Mouse (Mus musculus) small intestine, adult 2 months (tissue): Measurements from ENCODE around the gene Cchcr1. TPM values are rescaled to one million over a fixed set of nuclear protein-coding genes. Genes with fewer than 3 reads are reported as not detected.
A peak's percentile ranks its signal among the peaks of the same experiment; 100 is the strongest.

Experiments
- H3K27ac ChIP-seq: fragments of 200-500 bp; 2 replicates; pipeline ENCODE4 v1.5.1; 2012; ENCODE audit warnings: low read depth, low read length, control low read depth, inconsistent platforms; ENCODE audit not compliant: insufficient read depth
- H3K27me3 ChIP-seq: fragments of 200-500 bp; 2 replicates; pipeline ENCODE4 v1.6.1; 2012; ENCODE audit warnings: mild to moderate bottlenecking, moderate library complexity, low read length, inconsistent platforms; ENCODE audit not compliant: control insufficient read depth, insufficient read depth
- H3K36me3 ChIP-seq: fragments of 200-500 bp; 2 replicates; pipeline ENCODE4 v1.6.1; 2012; ENCODE audit warnings: mild to moderate bottlenecking, low read length, control low read depth, inconsistent platforms; ENCODE audit not compliant: control insufficient read depth, insufficient read depth
- H3K4me1 ChIP-seq: fragments of 200-500 bp; 2 replicates; pipeline ENCODE4 v1.6.1; 2012; ENCODE audit warnings: low read length, inconsistent platforms, mixed read lengths; ENCODE audit not compliant: control insufficient read depth, insufficient read depth, insufficient read length
- H3K4me3 ChIP-seq: fragments of 200-500 bp; 2 replicates; pipeline ENCODE4 v1.5.1; 2012; ENCODE audit warnings: low read depth, mild to moderate bottlenecking, control low read depth, inconsistent platforms, low read length, moderate library complexity
- CTCF ChIP-seq: fragments of 200-500 bp; IDR thresholded peaks from 2 replicates; pipeline ENCODE4 v1.5.1; 2012; ENCODE audit warnings: low read depth, mild to moderate bottlenecking, control low read depth, inconsistent platforms, low read length, moderate library complexity, mixed read lengths; ENCODE audit not compliant: insufficient replicate concordance, insufficient read length; ENCODE audit errors: extremely low read depth
- POLR2A ChIP-seq: fragments of 200-500 bp; IDR thresholded peaks from 2 replicates; pipeline ENCODE4 v1.6.1; 2012; ENCODE audit warnings: low read depth, mild to moderate bottlenecking, control low read depth, inconsistent platforms, low read length, moderate library complexity
- WGBS: fragments of 180-500 bp; shearing (Covaris S2); methylation state at CpG from one replicate; pipeline ENCODE4 v1.1.7; 2018; 5-methylcytosine and 5-hydroxymethylcytosine counted together
- polyA plus RNA-seq: library from polyadenylated mRNA; depleted of rRNA; stranded (reverse); fragments of >200 nt; gene quantifications from 2 replicates; pipeline ENCODE4 v1.2.3, GENCODE M21; 2012

Cchcr1 gene
- polyA plus RNA-seq, 1 experiment, result 3.5 TPM

GRCm38 (mm10) chr17:35515911-35516640 lies 824 bp upstream of the Cchcr1 start:
- H3K36me3 ChIP-seq, result no peaks in the 10 kb centered on the region
- no peaks in the 10 kb centered on the region for H3K27me3 ChIP-seq
- peak overlapping the region; percentile 77 for H3K4me3 ChIP-seq
- no peak overlapping the region for H3K27ac ChIP-seq
- TF ChIP-seq POLR2A (no peak), CTCF (no peak)
- H3K4me1 ChIP-seq, result peaks cover 7% of the 10 kb centered on the region
- 6% methylated on average over 25 of the region's 25 CpGs for WGBS

DNA sequence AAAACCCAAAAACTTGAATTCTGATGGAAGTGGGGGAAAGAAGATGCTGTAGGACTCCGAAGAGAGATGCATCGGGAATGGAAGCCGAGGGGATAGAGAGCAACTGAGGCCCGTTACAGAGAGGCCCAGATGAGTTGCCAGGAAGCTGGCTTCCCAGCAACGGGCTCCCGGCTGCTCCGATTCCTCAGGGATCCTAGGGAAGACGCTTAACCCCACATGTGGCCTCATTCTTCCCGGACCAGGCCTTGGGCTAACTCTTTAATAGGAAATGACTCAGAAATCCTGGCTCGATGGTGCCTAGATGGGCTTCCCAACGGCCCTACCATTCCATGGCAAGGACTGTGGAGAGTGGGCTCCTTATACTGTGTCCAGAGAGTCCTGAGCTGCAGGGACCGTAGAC lies 626 bp downstream of the Cchcr1 start:
- H3K27ac ChIP-seq, result no peak overlapping the region
- H3K27me3 ChIP-seq, result no peaks in the 10 kb centered on the region
- TF ChIP-seq CTCF, result no peak
- TF ChIP-seq POLR2A, result no peak
- peak overlapping the region; percentile 77 for H3K4me3 ChIP-seq
- 5% methylated on average over 12 of the region's 12 CpGs for WGBS
- peaks cover 7% of the 10 kb centered on the region for H3K4me1 ChIP-seq
- no peaks in the 10 kb centered on the region; the same call in 1 of the 2 replicates for H3K36me3 ChIP-seq

- Histone ChIP-seq H3K36me3 (peaks cover 8% of the 10 kb centered on the region; the same call in 1 of the 2 replicates), H3K4me3 (no peak overlapping the region), H3K27ac (no peak overlapping the region), H3K4me1 (no peaks in the 10 kb centered on the region), H3K27me3 (no peaks in the 10 kb centered on the region)
- WGBS, result 85% methylated on average over 9 of the region's 9 CpGs
- TF ChIP-seq CTCF, result no peak
- TF ChIP-seq POLR2A, result no peak
Observed at GRCm38 (mm10) chr17:35524354-35524753, 7.5 kb downstream of the Cchcr1 start.

DNA sequence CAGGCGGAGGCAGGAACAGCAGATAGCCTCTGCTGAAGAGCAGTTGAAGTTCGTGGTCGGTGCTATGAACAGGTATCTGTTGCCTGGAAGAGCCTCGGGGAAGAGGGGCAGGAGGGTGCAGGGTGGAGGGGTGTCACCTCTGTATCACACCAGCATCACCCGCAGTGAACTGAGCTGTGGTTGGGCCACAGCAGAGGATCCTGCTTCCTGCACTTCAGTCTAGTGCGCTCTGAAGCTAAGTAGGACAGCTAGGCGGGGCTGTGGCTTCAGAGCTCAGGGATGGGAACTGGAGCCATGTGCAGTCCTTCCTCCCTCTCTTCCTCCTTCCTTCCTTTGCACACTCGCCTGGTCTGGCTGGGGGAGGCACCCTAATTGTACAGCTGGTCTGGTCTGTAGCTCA lies 9.7 kb downstream of the Cchcr1 start:
- WGBS, result 70% methylated on average over 8 of the region's 8 CpGs
- H3K27ac ChIP-seq, result no peak overlapping the region
- peaks cover 8% of the 10 kb centered on the region; the same call in 1 of the 2 replicates for H3K36me3 ChIP-seq
- TF ChIP-seq CTCF, result no peak
- TF ChIP-seq POLR2A, result no peak
- H3K4me1 ChIP-seq, result no peaks in the 10 kb centered on the region
- no peak overlapping the region for H3K4me3 ChIP-seq
- H3K27me3 ChIP-seq, result no peaks in the 10 kb centered on the region

DNA sequence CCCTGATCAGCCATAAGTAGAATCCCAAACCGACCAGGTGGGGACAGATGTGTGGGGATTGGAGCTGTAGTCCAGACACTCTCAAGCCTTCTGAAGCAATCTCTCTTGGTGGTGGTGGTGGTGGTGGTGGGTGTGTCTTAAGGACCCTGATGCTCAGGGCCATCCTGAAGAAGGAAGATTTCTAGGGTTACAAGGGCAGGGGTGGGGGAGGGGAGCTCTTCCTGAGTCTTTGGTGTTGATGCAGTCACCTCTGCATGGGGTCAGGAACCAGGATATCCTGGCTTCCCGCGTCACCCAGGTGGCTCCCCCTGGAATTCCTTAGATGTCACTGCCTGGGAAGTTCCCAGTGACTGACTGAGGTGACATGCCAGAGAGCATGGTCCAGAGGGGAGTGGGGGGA lies 15.5 kb downstream of the Cchcr1 start:
- H3K27ac ChIP-seq, result no peak overlapping the region

GRCm38 (mm10) chr17:35532901-35533300 lies 16.0 kb downstream of the Cchcr1 start, which contains the start of gene Psors1c2:
Psors1c2 (plus strand) TSS chr17:35533201.
- no peaks in the 10 kb centered on the region for H3K27me3 ChIP-seq
- TF ChIP-seq POLR2A, result no peak
- no peak for TF ChIP-seq CTCF
- WGBS, result 13% methylated on average over 7 of the region's 7 CpGs

More for the DNA sequence above, 15.5 kb downstream of the Cchcr1 start:
- WGBS, result 9% methylated on average over 3 of the region's 3 CpGs
- Histone ChIP-seq H3K4me1 (no peaks in the 10 kb centered on the region), H3K36me3 (peaks cover 4% of the 10 kb centered on the region; the same call in 1 of the 2 replicates), H3K27me3 (no peaks in the 10 kb centered on the region), H3K4me3 (no peak overlapping the region)
- no peak for TF ChIP-seq POLR2A
- TF ChIP-seq CTCF, result no peak

GRCm38 (mm10) chr17:35534343-35534742 lies 17.4 kb downstream of the Cchcr1 start:
- no peak overlapping the region for H3K4me3 ChIP-seq
- no peak overlapping the region for H3K27ac ChIP-seq
- no peaks in the 10 kb centered on the region for H3K27me3 ChIP-seq
- peak; percentile 90; the same call in 1 of the 2 replicates for TF ChIP-seq CTCF
- no peak for TF ChIP-seq POLR2A
- 0 out of 2 replicates have a peak, but pooled peaks cover 2% of the 10 kb centered on the region for H3K4me1 ChIP-seq
- no peaks in the 10 kb centered on the region for H3K36me3 ChIP-seq
- WGBS, result 4% methylated on average over 6 of the region's 6 CpGs

More at GRCm38 (mm10) chr17:35532901-35533300, 16.0 kb downstream of the Cchcr1 start, which contains the start of gene Psors1c2:
- H3K4me3 ChIP-seq, result no peak within 1 kb of the TSS
- H3K27ac ChIP-seq, result no peak within 1 kb of the TSS
- H3K4me1 ChIP-seq, result no peaks in the 10 kb centered on the region
- H3K36me3 ChIP-seq, result peaks cover 4% of the 10 kb centered on the region; the same call in 1 of the 2 replicates
